Mouse (Mus musculus) liver, embryonic 16.5 days (tissue): ENCODE data around the gene Nfkb2. TPM values are rescaled to one million over a fixed set of nuclear protein-coding genes. Genes with fewer than 3 reads are reported as not detected.

Source experiments
- ATAC-seq: fragments of 200-750 bp; cut with Nextera tagmentation; 2 replicates; pipeline ENCODE4 v1.8.0; 2017; ENCODE audit warnings: low read depth, mild to moderate bottlenecking, moderate number of reproducible peaks, moderate library complexity
- H3K27ac ChIP-seq: fragments of 300-500 bp; sonication (generic); 2 replicates; pipeline ENCODE4 v1.5.1; 2014; ENCODE audit warnings: mild to moderate bottlenecking, low read length
- H3K27me3 ChIP-seq: fragments of 300-500 bp; sonication (generic); 2 replicates; pipeline ENCODE4 v1.6.1; 2014; ENCODE audit warnings: low read depth, low read length, mixed read lengths; ENCODE audit not compliant: control insufficient read depth, insufficient read depth
- H3K36me3 ChIP-seq: fragments of 300-500 bp; sonication (generic); 2 replicates; pipeline ENCODE4 v1.6.1; 2014; ENCODE audit warnings: mild to moderate bottlenecking; ENCODE audit not compliant: control insufficient read depth, insufficient read depth
- H3K4me1 ChIP-seq: fragments of 300-500 bp; sonication (generic); 2 replicates; pipeline ENCODE4 v1.6.1; 2014; ENCODE audit warnings: low read depth, low read length, mixed read lengths; ENCODE audit not compliant: control insufficient read depth
- H3K4me2 ChIP-seq: fragments of 300-500 bp; sonication (generic); 2 replicates; pipeline ENCODE4 v1.6.1; 2014; ENCODE audit warnings: low read depth, low read length, mixed read lengths
- H3K4me3 ChIP-seq: fragments of 300-500 bp; sonication (generic); 2 replicates; pipeline ENCODE4 v1.5.1; 2014; ENCODE audit warnings: low read depth, mild to moderate bottlenecking, low read length
- H3K9ac ChIP-seq: fragments of 300-500 bp; sonication (generic); 2 replicates; pipeline ENCODE4 v1.6.1; 2014; ENCODE audit warnings: low read depth, low read length
- H3K9me3 ChIP-seq: fragments of 300-500 bp; sonication (generic); replicated peaks from 2 replicates; pipeline ENCODE4 v1.6.1; 2016; ENCODE audit warnings: low read length; ENCODE audit not compliant: control insufficient read depth
- WGBS: fragments of 180-500 bp; shearing (Covaris S2); extraction: QIAGEN DNeasy Blood & Tissue Kit; methylation state at CpG from one replicate; pipeline ENCODE4 v1.1.7; 2014; ENCODE audit not compliant: insufficient replicate concordance; 5-methylcytosine and 5-hydroxymethylcytosine counted together
- polyA plus RNA-seq: library from polyadenylated mRNA; unstranded; fragments of >200 nt; fragmentation: Nextera tagmentation; extraction: Ambion mirVana; gene quantifications from 2 replicates; pipeline ENCODE4 v1.2.1, GENCODE M21; 2015

The Nfkb2 gene
- polyA plus RNA-seq, 1 experiment from 2014 or later: 3.8 TPM

GRCm38 (mm10) chr19:46331936-46332335 lies 27.8 kb downstream of the Nfkb2 start:
- no peak overlapping the region for H3K9ac ChIP-seq
- no peak overlapping the region for H3K4me2 ChIP-seq
- H3K27ac ChIP-seq: no peak overlapping the region
- H3K27me3 ChIP-seq: peaks cover 7% of the 10 kb centered on the region
- no peaks in the 10 kb centered on the region for H3K9me3 ChIP-seq
- ATAC-seq: no peak
- H3K4me3 ChIP-seq: no peak overlapping the region
- H3K4me1 ChIP-seq: peaks cover 31% of the 10 kb centered on the region
- 0 out of 2 replicates have a peak, but pooled peaks cover 3% of the 10 kb centered on the region for H3K36me3 ChIP-seq
- WGBS: 73% methylated on average over 3 of the region's 3 CpGs

- Histone ChIP-seq H3K27ac (no peak overlapping the region), H3K27me3 (no peaks in the 10 kb centered on the region), H3K4me1 (peaks cover 27% of the 10 kb centered on the region), H3K9ac (no peak overlapping the region), H3K4me3 (no peak overlapping the region), H3K4me2 (no peak overlapping the region), H3K36me3 (0 out of 2 replicates have a peak, but pooled peaks cover 3% of the 10 kb centered on the region), H3K9me3 (no peaks in the 10 kb centered on the region)
- no peak for ATAC-seq
- 67% methylated on average over 7 of the region's 7 CpGs for WGBS
Measured at GRCm38 (mm10) chr19:46332721-46333339, 28.7 kb downstream of the Nfkb2 start.

- H3K4me1 ChIP-seq: peaks cover 30% of the 10 kb centered on the region
- H3K36me3 ChIP-seq: 0 out of 2 replicates have a peak, but pooled peaks cover 3% of the 10 kb centered on the region
- no peaks in the 10 kb centered on the region for H3K9me3 ChIP-seq
- ATAC-seq: no peak
- WGBS: 73% methylated on average over 3 of the region's 3 CpGs
- H3K4me3 ChIP-seq: no peak overlapping the region
- H3K27ac ChIP-seq: no peak overlapping the region
- H3K4me2 ChIP-seq: no peak overlapping the region
- no peaks in the 10 kb centered on the region for H3K27me3 ChIP-seq
- no peak overlapping the region for H3K9ac ChIP-seq
Measured at GRCm38 (mm10) chr19:46333906-46334305, 29.8 kb downstream of the Nfkb2 start.

- Histone ChIP-seq H3K4me1 (peaks cover 33% of the 10 kb centered on the region), H3K4me3 (peak overlapping the region; percentile 80), H3K27me3 (no peaks in the 10 kb centered on the region), H3K27ac (peak overlapping the region; percentile 75; the same call in 1 of the 2 replicates), H3K36me3 (no peaks in the 10 kb centered on the region), H3K9ac (peak overlapping the region; percentile 79), H3K4me2 (peak overlapping the region; percentile 88), H3K9me3 (no peaks in the 10 kb centered on the region)
- no peak for ATAC-seq
- WGBS: 34% methylated on average over 15 of the region's 15 CpGs
Measured at GRCm38 (mm10) chr19:46337719-46338330, 33.7 kb downstream of the Nfkb2 start.

GRCm38 (mm10) chr19:46338331-46338936 lies 34.3 kb downstream of the Nfkb2 start, which contains the start of gene Cuedc2:
Gene Cuedc2 (minus strand): TSS chr19:46338702.
- WGBS: under 1% methylated on average over 31 of the region's 31 CpGs
- peak; percentile 87 for ATAC-seq
- H3K36me3 ChIP-seq: no peaks in the 10 kb centered on the region
- peaks cover 33% of the 10 kb centered on the region for H3K4me1 ChIP-seq
- H3K4me2 ChIP-seq: peak within 1 kb of the TSS; percentile 88
- peak within 1 kb of the TSS; percentile 80 for H3K4me3 ChIP-seq
- no peaks in the 10 kb centered on the region for H3K9me3 ChIP-seq
- peak within 1 kb of the TSS; percentile 85 for H3K27ac ChIP-seq
- H3K27me3 ChIP-seq: no peaks in the 10 kb centered on the region
- H3K9ac ChIP-seq: peak within 1 kb of the TSS; percentile 79

- WGBS: 15% methylated on average over 6 of the region's 6 CpGs
- peaks cover 37% of the 10 kb centered on the region for H3K4me1 ChIP-seq
- peak overlapping the region; percentile 80 for H3K4me3 ChIP-seq
- H3K9ac ChIP-seq: peak overlapping the region; percentile 46
- no peaks in the 10 kb centered on the region for H3K36me3 ChIP-seq
- H3K27me3 ChIP-seq: no peaks in the 10 kb centered on the region
- peak overlapping the region; percentile 85 for H3K27ac ChIP-seq
- peak overlapping the region; percentile 88 for H3K4me2 ChIP-seq
- ATAC-seq: peak; percentile 4; the same call in 1 of the 2 replicates
- no peaks in the 10 kb centered on the region for H3K9me3 ChIP-seq
Measured at GRCm38 (mm10) chr19:46338942-46339286, 34.8 kb downstream of the Nfkb2 start.

GRCm38 (mm10) chr19:46339287-46339971 lies 35.3 kb downstream of the Nfkb2 start:
- Histone ChIP-seq H3K27ac (peak overlapping the region; percentile 85), H3K4me1 (peaks cover 38% of the 10 kb centered on the region), H3K9me3 (no peaks in the 10 kb centered on the region), H3K36me3 (no peaks in the 10 kb centered on the region), H3K9ac (no peak overlapping the region; the same call in none of the 2 replicates), H3K4me2 (peak overlapping the region; percentile 88), H3K4me3 (peak overlapping the region; percentile 80), H3K27me3 (no peaks in the 10 kb centered on the region)
- 42% methylated on average over 7 of the region's 7 CpGs for WGBS
- ATAC-seq: peak; percentile 35

- H3K4me2 ChIP-seq: no peak overlapping the region
- H3K4me3 ChIP-seq: no peak overlapping the region
- no peak for ATAC-seq
- no peak overlapping the region for H3K9ac ChIP-seq
- peaks cover 8% of the 10 kb centered on the region for H3K27me3 ChIP-seq
- H3K27ac ChIP-seq: no peak overlapping the region
- peaks cover 28% of the 10 kb centered on the region for H3K4me1 ChIP-seq
- no peaks in the 10 kb centered on the region for H3K36me3 ChIP-seq
- 33% methylated on average over 7 of the region's 7 CpGs for WGBS
- H3K9me3 ChIP-seq: no peaks in the 10 kb centered on the region
Measured at GRCm38 (mm10) chr19:46344710-46345419, 40.7 kb downstream of the Nfkb2 start.
